Mouse (Mus musculus) 3T3-L1 (cell line): ENCODE data around the gene Gimap3.

Experiments
- DNase-seq: peaks from one replicate; pipeline ENCODE4 v3.0.0-alpha.2; 2015; ENCODE audit warnings: low read depth, low spot score

The Gimap3 gene

GRCm38 (mm10) chr6:48742422-48743351 lies 28.0 kb downstream of the Gimap3 start:
- no peak for DNase-seq

DNA sequence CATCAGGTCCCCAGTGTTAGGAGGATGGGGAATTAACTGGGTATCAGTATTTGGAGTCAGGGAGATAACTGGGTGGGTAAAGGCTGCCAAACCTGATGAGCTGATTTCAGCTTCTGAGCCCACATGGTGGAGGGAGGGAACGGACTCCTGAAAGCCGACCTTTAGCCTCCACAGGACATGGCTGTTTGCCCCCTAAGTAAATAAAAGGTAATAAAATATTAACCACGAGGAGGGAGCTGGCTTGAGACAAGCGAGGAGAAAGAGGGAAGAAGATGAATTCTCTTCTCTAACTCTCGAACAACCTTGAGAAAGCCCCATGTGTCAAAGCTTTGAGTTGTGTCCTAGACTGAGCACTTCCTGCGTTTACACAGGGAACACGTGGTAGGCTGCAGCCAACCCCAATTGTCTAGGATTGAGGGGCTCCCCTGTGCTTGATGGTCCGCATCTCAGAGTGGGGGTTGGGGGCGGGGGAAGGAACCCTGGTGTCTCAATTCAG lies 28.9 kb downstream of the Gimap3 start:
- no peak for DNase-seq

GRCm38 (mm10) chr6:48741273-48741672 lies 29.4 kb downstream of the Gimap3 start:
- no peak for DNase-seq

- DNase-seq = no peak
Measured at GRCm38 (mm10) chr6:48740501-48741169, 30.0 kb downstream of the Gimap3 start.

DNA sequence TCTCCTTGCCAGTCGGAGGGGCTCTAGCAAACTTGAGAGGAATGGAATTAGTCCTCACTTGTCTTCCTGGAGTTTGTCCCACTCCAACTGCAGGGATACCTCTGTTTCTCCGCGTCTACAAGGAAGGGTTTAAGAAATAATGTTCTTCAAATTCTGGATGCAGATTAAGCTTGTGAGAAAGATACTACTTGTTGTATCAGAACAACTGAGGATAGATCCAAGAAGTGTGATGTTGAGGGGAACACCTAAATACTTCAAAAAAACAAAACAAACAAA lies 30.9 kb downstream of the Gimap3 start:
- no peak for DNase-seq

DNA sequence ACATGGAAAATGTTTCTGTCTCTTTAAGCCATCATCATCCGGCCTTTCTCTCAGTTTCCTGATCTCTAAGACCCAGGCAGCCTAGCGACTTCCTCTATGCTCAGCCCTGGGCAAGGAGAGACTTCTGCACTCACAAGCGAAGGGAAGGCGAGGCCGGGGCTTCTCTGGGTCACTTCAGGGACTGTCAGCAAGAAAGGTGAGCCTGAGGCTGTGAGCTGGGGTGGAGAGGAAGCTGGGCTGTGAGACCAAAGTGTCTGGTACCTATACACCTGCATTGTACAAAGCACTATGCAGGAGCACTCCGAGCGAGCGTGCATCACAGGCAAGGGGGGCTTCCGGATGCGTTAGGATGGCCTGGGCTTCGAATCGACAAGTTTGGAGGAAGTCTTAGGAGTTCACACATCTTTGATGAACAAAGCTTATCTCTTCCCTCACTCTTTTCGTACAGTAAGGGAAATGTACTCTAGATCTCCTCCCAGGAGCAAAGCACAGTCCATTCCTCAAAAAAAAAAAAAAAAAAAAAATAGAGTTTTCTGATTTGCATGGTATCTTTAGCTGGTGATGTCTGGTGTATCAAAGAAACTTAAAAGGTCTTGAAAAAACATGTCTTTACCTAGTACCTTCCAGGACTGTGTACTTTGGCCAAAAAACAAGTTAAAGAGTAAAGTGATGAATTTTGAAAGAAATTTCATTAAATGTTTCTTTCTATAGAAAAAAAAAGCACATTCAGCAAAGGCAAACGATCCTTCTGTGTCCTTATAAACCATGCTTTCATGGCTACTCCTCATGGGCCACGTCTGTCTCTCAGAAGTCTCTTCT lies 31.5 kb downstream of the Gimap3 start, which contains the start of gene Gimap1:
TSS of gene Gimap1 (plus strand) at position 94 of the 819 bp plus-strand sequence.
- no peak for DNase-seq

GRCm38 (mm10) chr6:48737688-48738087 lies 33.0 kb downstream of the Gimap3 start:
- no peak for DNase-seq

GRCm38 (mm10) chr6:48737053-48737452 lies 33.6 kb downstream of the Gimap3 start:
- no peak for DNase-seq

DNA sequence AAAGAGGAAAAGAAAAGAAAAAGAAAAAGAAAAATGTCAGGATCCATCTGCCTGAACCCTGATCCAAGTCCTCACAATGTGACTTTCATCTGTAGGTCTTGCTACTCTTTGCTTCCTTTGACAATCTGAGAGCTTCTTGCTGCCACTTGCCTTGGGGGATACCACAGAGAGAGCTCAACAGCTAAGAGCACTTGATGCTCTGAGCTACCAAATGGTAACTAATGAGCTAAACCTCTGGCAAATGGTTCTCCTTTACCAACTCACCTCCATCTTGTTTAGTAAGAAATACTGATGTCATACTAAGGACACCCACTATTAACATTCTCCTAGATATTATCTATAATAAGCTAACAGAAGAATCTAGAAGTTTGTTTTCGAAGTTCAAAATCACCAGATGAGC lies 37.0 kb downstream of the Gimap3 start:
- no peak for DNase-seq

DNA sequence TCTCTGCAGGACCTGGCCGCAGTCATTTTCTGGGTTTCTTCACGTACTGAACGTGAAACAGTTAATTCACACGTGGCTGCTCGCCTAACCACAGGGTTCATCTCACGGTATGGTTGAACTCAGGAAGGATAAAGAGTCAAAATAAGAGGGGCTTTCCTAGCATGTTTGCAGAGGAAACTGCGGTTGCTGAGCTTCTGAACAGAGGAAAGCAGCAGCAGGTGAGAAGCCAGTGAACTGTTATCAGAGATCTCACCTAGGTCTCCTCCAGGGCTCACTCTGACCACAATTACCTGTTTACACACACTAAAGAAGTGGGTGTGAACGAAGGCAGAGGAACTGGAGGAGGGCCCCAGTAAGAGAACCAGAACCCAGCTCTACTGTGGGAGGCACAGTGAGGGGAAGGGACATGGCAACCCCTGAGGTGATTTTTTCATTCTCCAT lies 37.8 kb downstream of the Gimap3 start:
- no peak for DNase-seq

DNA sequence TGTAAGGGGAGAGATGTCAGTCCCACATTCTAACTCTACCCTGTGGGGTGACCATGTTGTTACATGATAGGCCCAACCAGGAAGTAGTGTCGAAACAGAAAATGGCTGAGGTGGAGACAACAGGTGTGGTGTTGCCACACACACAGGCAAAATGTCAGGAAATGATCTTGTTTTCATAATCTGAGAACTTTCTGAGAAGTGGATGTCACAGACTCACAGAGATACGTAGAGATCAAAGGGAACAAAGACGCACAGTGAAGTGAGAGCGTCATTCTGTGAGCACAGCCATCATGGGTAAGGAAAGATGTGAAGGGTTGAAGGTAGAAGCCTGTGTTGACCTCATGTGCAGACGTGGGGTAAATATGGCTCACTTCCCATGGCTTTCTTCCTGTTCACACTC lies 42.9 kb downstream of the Gimap3 start:
- DNase-seq = no peak

DNA sequence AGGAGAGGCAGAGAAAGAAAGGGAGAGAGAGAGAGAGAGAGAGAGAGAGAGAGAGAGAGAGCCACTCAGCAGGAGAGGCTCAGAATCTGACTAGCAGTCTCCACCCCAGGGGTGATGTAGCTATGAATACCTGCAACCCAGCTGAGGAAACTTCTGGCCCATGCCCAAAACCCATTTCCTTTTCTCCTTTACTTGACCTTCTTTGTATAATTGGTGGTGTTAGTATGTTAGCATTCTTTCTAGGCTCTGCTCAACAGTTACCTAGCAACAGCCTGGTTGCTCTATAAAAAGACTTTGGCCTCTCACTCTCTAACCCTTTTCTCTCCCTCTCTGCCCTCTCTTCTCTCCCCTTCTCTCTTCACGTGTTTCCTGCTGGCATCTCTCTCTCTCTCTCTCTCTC lies 45.2 kb downstream of the Gimap3 start:
- no peak for DNase-seq

- DNase-seq = no peak
Measured at GRCm38 (mm10) chr6:48723468-48723867, 47.2 kb downstream of the Gimap3 start.

GRCm38 (mm10) chr6:48720326-48720725 lies 50.3 kb downstream of the Gimap3 start:
- no peak for DNase-seq

DNA sequence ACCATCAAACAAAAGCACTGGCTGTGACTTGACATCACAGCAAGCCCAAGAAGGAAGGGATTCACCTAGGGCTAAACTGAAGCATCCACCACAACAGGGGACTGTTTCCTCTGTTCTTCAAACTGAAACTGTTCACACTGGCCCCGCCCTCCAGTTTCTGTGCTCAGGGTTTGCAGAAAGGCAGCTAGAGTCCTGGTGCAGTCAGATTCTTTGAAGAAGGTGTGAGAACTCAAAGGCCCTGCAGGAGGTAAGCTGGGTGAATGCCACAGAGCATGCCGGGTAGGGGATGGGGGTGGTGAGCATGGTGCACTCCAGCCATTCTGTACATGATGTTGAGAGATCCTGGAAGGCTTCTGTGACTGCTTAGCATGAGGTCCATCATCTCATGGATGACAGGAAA lies 52.2 kb downstream of the Gimap3 start, which contains the start of the genes Gm28053 and Gimap7:
TSS of gene Gm28053 (plus strand) at position 153 of the 400 bp plus-strand sequence.
TSS of gene Gimap7 (plus strand) at position 167 of the 400 bp plus-strand sequence.
- DNase-seq = no peak
